Mouse (Mus musculus): ENCODE measurements around the gene E330017A01Rik.
"Not testable (repeated sequence)": the region's sequence is repeated elsewhere in the genome, so short reads cannot be mapped to it uniquely, and the experiment has no call there.

- TF ChIP-seq MAX (IDR thresholded peaks at IDR 0.05; ENCODE audit: low read depth); USF1 (IDR thresholded peaks at IDR 0.05; ENCODE audit: low read depth); POLR2A (IDR thresholded peaks at IDR 0.05; ENCODE audit: insufficient read length, low read depth); SRF (IDR thresholded peaks at IDR 0.05; ENCODE audit: control insufficient read depth, insufficient read length, low read depth); TCF3 (IDR thresholded peaks at IDR 0.05; ENCODE audit: insufficient read length, low read depth); TCF12 (IDR thresholded peaks at IDR 0.05; ENCODE audit: insufficient read depth, poor library complexity, severe bottlenecking): not testable (repeated sequence)
Measured at GRCm38 (mm10) chr16:58665137-58665536, 26.6 kb upstream of the E330017A01Rik start.

Data from myocyte (in vitro differentiated cells).